Mouse (Mus musculus) lung, embryonic 14.5 days (tissue): ENCODE results near the gene Gm49395. TPM values are rescaled to one million over a fixed set of nuclear protein-coding genes. Genes with fewer than 3 reads are reported as not detected.

ENCODE experiments used
- ATAC-seq: fragments of 200-750 bp; cut with Nextera tagmentation; 2 replicates; pipeline ENCODE4 v1.8.0; 2017; ENCODE audit warnings: mild to moderate bottlenecking, moderate TSS enrichment, moderate library complexity; ENCODE audit not compliant: insufficient read depth
- DNase-seq: peaks from one replicate; pipeline ENCODE4 v3.0.0-alpha.2; 2015
- H3K27ac ChIP-seq: fragments of 300-500 bp; sonication (generic); 2 replicates; pipeline ENCODE4 v1.5.1; 2014; ENCODE audit warnings: low read depth, mild to moderate bottlenecking, moderate library complexity
- H3K27me3 ChIP-seq: fragments of 300-500 bp; sonication (generic); 2 replicates; pipeline ENCODE4 v1.6.1; 2014; ENCODE audit warnings: low read length, control low read depth; ENCODE audit not compliant: insufficient read depth
- H3K36me3 ChIP-seq: fragments of 300-500 bp; sonication (generic); 2 replicates; pipeline ENCODE4 v1.6.1; 2014; ENCODE audit warnings: control low read depth; ENCODE audit not compliant: insufficient read depth
- H3K4me1 ChIP-seq: fragments of 300-500 bp; sonication (generic); 2 replicates; pipeline ENCODE4 v1.6.1; 2014; ENCODE audit warnings: antibody characterized with exemption, control low read depth; ENCODE audit not compliant: insufficient read depth
- H3K4me2 ChIP-seq: fragments of 300-500 bp; sonication (generic); 2 replicates; pipeline ENCODE4 v1.6.1; 2014; ENCODE audit warnings: mild to moderate bottlenecking
- H3K4me3 ChIP-seq: fragments of 300-500 bp; sonication (generic); 2 replicates; pipeline ENCODE4 v1.5.1; 2014; ENCODE audit warnings: low read depth, low read length
- H3K9ac ChIP-seq: fragments of 300-500 bp; sonication (generic); 2 replicates; pipeline ENCODE4 v1.6.1; 2014
- H3K9me3 ChIP-seq: fragments of 300-500 bp; sonication (generic); 2 replicates; pipeline ENCODE4 v1.6.1; 2016; ENCODE audit warnings: low read depth, low read length, control low read depth
- CTCF ChIP-seq: IDR thresholded peaks from 2 replicates; pipeline ENCODE4 v1.5.1; 2016; ENCODE audit warnings: antibody characterized with exemption, low read depth
- WGBS: fragments of 180-500 bp; shearing (Covaris S2); extraction: QIAGEN DNeasy Blood & Tissue Kit; methylation state at CpG from one replicate; pipeline ENCODE4 v1.1.7; 2014; 5-methylcytosine and 5-hydroxymethylcytosine counted together
- polyA plus RNA-seq: library from polyadenylated mRNA; unstranded; fragments of >200 nt; fragmentation: Nextera tagmentation; extraction: Ambion mirVana; gene quantifications from 2 replicates; pipeline ENCODE4 v1.2.1, GENCODE M21; 2014

The Gm49395 gene
- polyA plus RNA-seq, 1 experiment from 2014 or later = 8.3 TPM

- no peak for TF ChIP-seq CTCF
- 7% methylated on average over 5 of the region's 5 CpGs for WGBS
- Histone ChIP-seq H3K36me3 (no peaks in the 10 kb centered on the region), H3K27ac (no peak overlapping the region), H3K4me3 (no peak overlapping the region), H3K9ac (no peak overlapping the region), H3K9me3 (no peaks in the 10 kb centered on the region), H3K27me3 (no peaks in the 10 kb centered on the region), H3K4me1 (no peaks in the 10 kb centered on the region), H3K4me2 (no peak overlapping the region)
- ATAC-seq = peak; percentile 56; the same call in 1 of the 2 replicates
- DNase-seq = peak; percentile 50
These were observed 30.7 kb upstream of the Gm49395 start for GRCm38 (mm10) chr13:115132435-115132834.

GRCm38 (mm10) chr13:115131381-115131780 is 29.7 kb upstream of the Gm49395 start:
- no peaks in the 10 kb centered on the region for H3K9me3 ChIP-seq
- H3K4me1 ChIP-seq = no peaks in the 10 kb centered on the region
- TF ChIP-seq CTCF = no peak
- no peak for ATAC-seq
- H3K36me3 ChIP-seq = no peaks in the 10 kb centered on the region
- WGBS = 41% methylated on average over 3 of the region's 3 CpGs
- H3K4me3 ChIP-seq = no peak overlapping the region
- no peak overlapping the region for H3K27ac ChIP-seq
- no peaks in the 10 kb centered on the region for H3K27me3 ChIP-seq
- no peak overlapping the region for H3K9ac ChIP-seq
- H3K4me2 ChIP-seq = no peak overlapping the region
- no peak for DNase-seq

GRCm38 (mm10) chr13:115130035-115130434 is 28.3 kb upstream of the Gm49395 start:
- H3K9me3 ChIP-seq = no peaks in the 10 kb centered on the region
- H3K4me1 ChIP-seq = no peaks in the 10 kb centered on the region
- H3K36me3 ChIP-seq = no peaks in the 10 kb centered on the region
- WGBS = 73% methylated on average over 2 of the region's 2 CpGs
- no peak overlapping the region for H3K27ac ChIP-seq
- no peak for DNase-seq
- no peak overlapping the region for H3K4me2 ChIP-seq
- no peak overlapping the region for H3K4me3 ChIP-seq
- no peak for ATAC-seq
- H3K9ac ChIP-seq = no peak overlapping the region
- H3K27me3 ChIP-seq = no peaks in the 10 kb centered on the region
- TF ChIP-seq CTCF = no peak

- Histone ChIP-seq H3K4me3 (no peak overlapping the region), H3K36me3 (no peaks in the 10 kb centered on the region), H3K9ac (no peak overlapping the region), H3K9me3 (no peaks in the 10 kb centered on the region), H3K4me2 (no peak overlapping the region), H3K27me3 (no peaks in the 10 kb centered on the region), H3K4me1 (no peaks in the 10 kb centered on the region), H3K27ac (no peak overlapping the region)
- DNase-seq (no peak), ATAC-seq (no peak)
- no peak for TF ChIP-seq CTCF
- WGBS = 88% methylated on average over 1 of the region's 1 CpGs
These were observed 26.1 kb upstream of the Gm49395 start for GRCm38 (mm10) chr13:115127826-115128225.

- no peaks in the 10 kb centered on the region for H3K27me3 ChIP-seq
- no peak for TF ChIP-seq CTCF
- no peak overlapping the region for H3K27ac ChIP-seq
- H3K36me3 ChIP-seq = no peaks in the 10 kb centered on the region
- H3K4me2 ChIP-seq = no peak overlapping the region
- H3K4me1 ChIP-seq = no peaks in the 10 kb centered on the region
- no peak overlapping the region for H3K9ac ChIP-seq
- ATAC-seq (no peak), DNase-seq (no peak)
- no peak overlapping the region for H3K4me3 ChIP-seq
- H3K9me3 ChIP-seq = no peaks in the 10 kb centered on the region
- WGBS = 85% methylated on average over 2 of the region's 2 CpGs
These were observed 24.8 kb upstream of the Gm49395 start for GRCm38 (mm10) chr13:115126534-115126933.

GRCm38 (mm10) chr13:115125130-115125529 is 23.4 kb upstream of the Gm49395 start:
- Histone ChIP-seq H3K27ac (no peak overlapping the region), H3K4me1 (no peaks in the 10 kb centered on the region), H3K9me3 (no peaks in the 10 kb centered on the region), H3K4me2 (no peak overlapping the region), H3K36me3 (no peaks in the 10 kb centered on the region), H3K4me3 (no peak overlapping the region), H3K27me3 (no peaks in the 10 kb centered on the region), H3K9ac (no peak overlapping the region)
- 83% methylated on average over 4 of the region's 4 CpGs for WGBS
- no peak for ATAC-seq
- no peak for DNase-seq
- TF ChIP-seq CTCF = no peak

GRCm38 (mm10) chr13:115124521-115124920 is 22.8 kb upstream of the Gm49395 start:
- Histone ChIP-seq H3K36me3 (no peaks in the 10 kb centered on the region), H3K9me3 (no peaks in the 10 kb centered on the region), H3K27ac (no peak overlapping the region), H3K4me2 (no peak overlapping the region), H3K9ac (no peak overlapping the region), H3K27me3 (no peaks in the 10 kb centered on the region), H3K4me1 (no peaks in the 10 kb centered on the region), H3K4me3 (no peak overlapping the region)
- 71% methylated on average over 1 of the region's 1 CpGs for WGBS
- no peak for DNase-seq
- TF ChIP-seq CTCF = no peak
- no peak for ATAC-seq

- H3K4me1 ChIP-seq = no peaks in the 10 kb centered on the region
- DNase-seq = peak; percentile 45
- H3K9me3 ChIP-seq = no peaks in the 10 kb centered on the region
- no peak overlapping the region for H3K4me3 ChIP-seq
- H3K9ac ChIP-seq = no peak overlapping the region
- H3K27ac ChIP-seq = no peak overlapping the region
- no peaks in the 10 kb centered on the region for H3K27me3 ChIP-seq
- no peak for ATAC-seq
- no peaks in the 10 kb centered on the region for H3K36me3 ChIP-seq
- 51% methylated on average over 5 of the region's 5 CpGs for whole genome bisulfite sequencing
- no peak for TF ChIP-seq CTCF
- no peak overlapping the region for H3K4me2 ChIP-seq
These were observed 17.0 kb upstream of the Gm49395 start for GRCm38 (mm10) chr13:115118756-115119155.
